Mouse (Mus musculus) ES-Bruce4 (cell line): ENCODE measurements at regions not wholly inside any gene's neighbourhood (a gene's known extent, or its start where the extent isn't known, plus 50 kb on each side); places are given as distances from the start of the nearest gene placed in this dataset.

Experiments used
- H3K27ac ChIP-seq: 2 replicates; pipeline ENCODE4 v1.5.1; 2012; ENCODE audit warnings: low read length, inconsistent platforms; ENCODE audit not compliant: insufficient read depth
- H3K27me3 ChIP-seq: 2 replicates; pipeline ENCODE4 v1.6.1; 2012; ENCODE audit warnings: mild to moderate bottlenecking, low read length, inconsistent platforms; ENCODE audit not compliant: control insufficient read depth, poor library complexity, insufficient read depth, severe bottlenecking
- H3K36me3 ChIP-seq: 2 replicates; pipeline ENCODE4 v1.6.1; 2012; ENCODE audit warnings: inconsistent platforms, mild to moderate bottlenecking, low read length, moderate library complexity; ENCODE audit not compliant: control insufficient read depth, poor library complexity, insufficient read depth, severe bottlenecking
- H3K4me1 ChIP-seq: one replicate; pipeline ENCODE4 v1.8.1; 2011; ENCODE audit warnings: low read length; ENCODE audit not compliant: control insufficient read depth, insufficient read depth
- H3K4me3 ChIP-seq: 2 replicates; pipeline ENCODE4 v1.5.1; 2011; ENCODE audit warnings: low read depth, mild to moderate bottlenecking, low read length
- H3K9ac ChIP-seq: 2 replicates; pipeline ENCODE4 v1.6.1; 2012; ENCODE audit warnings: low read depth, mild to moderate bottlenecking, inconsistent platforms; ENCODE audit not compliant: poor library complexity, severe bottlenecking
- H3K9me3 ChIP-seq: replicated peaks from 2 replicates; pipeline ENCODE4 v1.6.1; 2012; ENCODE audit warnings: mild to moderate bottlenecking, low read length, inconsistent platforms; ENCODE audit not compliant: control insufficient read depth, poor library complexity, insufficient read depth, severe bottlenecking
- CTCF ChIP-seq: IDR thresholded peaks from one replicate; pipeline ENCODE4 v1.8.1; 2011; ENCODE audit warnings: low read depth, low read length
- EP300 ChIP-seq: IDR thresholded peaks from 2 replicates; pipeline ENCODE4 v1.6.1; 2011; ENCODE audit warnings: low read depth, low read length; ENCODE audit not compliant: insufficient read depth
- POLR2A ChIP-seq: IDR thresholded peaks from one replicate; pipeline ENCODE4 v1.8.1; 2011; ENCODE audit warnings: low read length; ENCODE audit not compliant: insufficient read depth

DNA sequence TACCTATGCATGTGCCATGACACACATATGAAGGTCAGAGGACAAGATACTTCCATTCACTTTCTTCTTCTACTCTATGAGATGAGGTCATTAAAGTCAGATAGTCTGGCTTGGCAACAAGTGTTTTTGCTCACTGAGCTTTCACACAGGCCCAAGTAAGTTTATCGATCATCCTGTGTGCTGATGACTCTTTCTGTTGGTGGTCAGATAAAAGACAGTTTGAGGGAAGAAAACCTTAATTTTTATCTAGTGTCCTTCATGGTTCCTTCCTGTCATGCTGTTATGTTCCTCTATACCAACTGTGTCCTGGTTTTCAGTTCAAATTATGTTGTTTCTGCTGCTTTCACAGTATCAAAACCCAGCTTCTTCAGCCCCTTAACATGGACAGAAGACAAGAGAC is 98.8 kb upstream of the Robo2 start:
- H3K27me3 ChIP-seq, result no peaks in the 10 kb centered on the region
- H3K36me3 ChIP-seq, result no peaks in the 10 kb centered on the region
- no peak overlapping the region for H3K4me3 ChIP-seq
- H3K9me3 ChIP-seq, result no peaks in the 10 kb centered on the region
- no peak overlapping the region for H3K27ac ChIP-seq
- TF ChIP-seq POLR2A (no peak), EP300 (no peak), CTCF (no peak)
- no peak overlapping the region for H3K9ac ChIP-seq
- no peaks in the 10 kb centered on the region for H3K4me1 ChIP-seq

DNA sequence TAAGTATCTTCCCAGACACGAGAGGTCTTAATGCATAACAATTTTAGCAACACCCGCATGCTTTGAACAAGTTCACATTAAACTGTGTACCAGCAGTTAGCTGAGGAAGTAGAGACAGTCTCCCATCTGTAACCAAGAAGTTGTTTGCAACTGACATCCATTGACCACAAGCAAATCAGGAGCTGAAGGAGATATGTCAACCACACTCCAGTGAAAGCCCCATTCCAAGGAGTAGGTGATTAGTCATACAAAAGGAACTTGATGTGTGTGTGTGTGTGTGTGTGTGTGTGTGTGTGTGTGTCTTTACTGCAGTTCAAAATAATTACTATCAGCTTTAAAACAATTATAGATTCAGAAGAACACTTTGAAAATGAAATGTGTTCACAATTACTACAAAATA is 97.9 kb upstream of the Robo2 start:
- Histone ChIP-seq H3K9ac (no peak overlapping the region), H3K4me3 (no peak overlapping the region), H3K27me3 (no peaks in the 10 kb centered on the region), H3K4me1 (no peaks in the 10 kb centered on the region), H3K9me3 (no peaks in the 10 kb centered on the region), H3K27ac (no peak overlapping the region), H3K36me3 (no peaks in the 10 kb centered on the region)
- TF ChIP-seq CTCF (no peak), EP300 (no peak), POLR2A (no peak)

DNA sequence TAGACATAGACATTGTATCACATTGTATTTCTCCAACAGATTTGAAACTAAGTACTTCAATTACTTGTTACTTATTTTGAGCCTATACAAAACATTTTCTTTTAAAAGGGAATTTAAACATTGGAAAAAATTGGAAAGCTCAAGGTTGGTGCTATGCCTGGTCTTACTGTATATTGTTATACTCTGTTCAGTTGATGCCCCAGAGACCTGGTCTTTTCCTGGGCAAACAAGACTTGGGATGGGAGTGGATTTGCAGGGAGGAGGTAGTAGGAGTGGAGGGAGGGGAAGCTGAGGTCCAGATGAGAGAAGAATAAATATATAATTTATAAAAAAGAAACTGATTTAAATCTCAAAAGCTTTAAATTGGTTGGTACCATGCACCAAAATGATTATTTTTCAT is 95.1 kb upstream of the Robo2 start:
- Histone ChIP-seq H3K27me3 (no peaks in the 10 kb centered on the region), H3K4me1 (no peaks in the 10 kb centered on the region), H3K36me3 (no peaks in the 10 kb centered on the region), H3K9me3 (no peaks in the 10 kb centered on the region), H3K9ac (no peak overlapping the region), H3K27ac (no peak overlapping the region), H3K4me3 (no peak overlapping the region)
- no peak for TF ChIP-seq EP300
- no peak for TF ChIP-seq CTCF
- TF ChIP-seq POLR2A, result no peak

DNA sequence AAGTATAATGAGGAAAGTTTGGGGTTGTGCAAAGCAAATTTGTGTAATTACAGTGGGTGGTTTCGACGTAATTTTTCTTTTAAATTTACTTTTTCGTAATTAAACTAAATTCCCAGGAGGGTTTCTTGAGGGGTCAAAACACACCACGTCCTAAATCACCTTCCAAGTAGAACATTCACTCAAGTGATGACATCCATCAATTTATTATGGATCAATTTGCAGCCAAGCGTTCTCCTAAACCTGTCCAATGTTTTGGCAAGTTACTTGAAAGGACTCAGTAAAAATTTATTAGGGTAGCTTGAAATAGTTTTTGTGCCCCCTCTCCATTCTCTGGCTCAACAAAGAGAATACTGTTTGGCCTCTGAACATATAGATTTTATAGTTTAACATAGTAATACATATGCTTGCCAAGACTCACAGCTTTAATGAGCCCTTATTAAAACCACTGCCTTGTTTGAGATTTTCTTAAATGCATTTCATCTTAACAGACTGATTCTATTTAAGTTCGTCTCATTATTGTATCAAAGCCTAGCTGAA is 94.6 kb upstream of the Robo2 start:
- Histone ChIP-seq H3K27me3 (no peaks in the 10 kb centered on the region), H3K4me3 (no peak overlapping the region)
- no peak for TF ChIP-seq EP300
- TF ChIP-seq POLR2A, result no peak
- TF ChIP-seq CTCF, result no peak

DNA sequence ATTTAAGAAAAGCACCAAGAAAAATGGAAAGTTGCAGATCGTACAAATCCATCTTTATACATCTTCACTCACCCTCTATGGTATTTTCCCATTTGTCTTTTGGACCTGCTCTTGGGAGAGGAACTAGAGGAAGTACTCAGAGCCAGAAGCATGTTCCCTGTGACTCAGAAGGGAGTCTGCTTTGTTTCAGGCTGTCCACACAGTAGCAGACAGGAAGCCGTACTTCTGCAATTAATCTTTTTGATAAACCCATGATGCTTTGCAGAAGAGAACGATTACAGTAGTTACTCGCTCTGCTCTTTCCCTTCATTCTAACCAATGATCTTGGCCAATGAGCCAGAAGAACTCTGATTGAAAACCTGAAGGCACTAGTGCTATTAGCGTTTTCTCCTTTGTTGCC is 92.8 kb upstream of the Robo2 start:
- no peaks in the 10 kb centered on the region for H3K4me1 ChIP-seq
- TF ChIP-seq POLR2A (no peak), CTCF (no peak), EP300 (no peak)
- no peak overlapping the region for H3K4me3 ChIP-seq
- no peaks in the 10 kb centered on the region for H3K9me3 ChIP-seq
- H3K27me3 ChIP-seq, result no peaks in the 10 kb centered on the region
- no peak overlapping the region for H3K27ac ChIP-seq
- no peak overlapping the region for H3K9ac ChIP-seq
- H3K36me3 ChIP-seq, result no peaks in the 10 kb centered on the region

More for the DNA sequence above, 94.6 kb upstream of the Robo2 start:
- H3K27ac ChIP-seq, result no peak overlapping the region
- no peaks in the 10 kb centered on the region for H3K36me3 ChIP-seq
- H3K9ac ChIP-seq, result no peak overlapping the region
- no peaks in the 10 kb centered on the region for H3K9me3 ChIP-seq
- H3K4me1 ChIP-seq, result no peaks in the 10 kb centered on the region

DNA sequence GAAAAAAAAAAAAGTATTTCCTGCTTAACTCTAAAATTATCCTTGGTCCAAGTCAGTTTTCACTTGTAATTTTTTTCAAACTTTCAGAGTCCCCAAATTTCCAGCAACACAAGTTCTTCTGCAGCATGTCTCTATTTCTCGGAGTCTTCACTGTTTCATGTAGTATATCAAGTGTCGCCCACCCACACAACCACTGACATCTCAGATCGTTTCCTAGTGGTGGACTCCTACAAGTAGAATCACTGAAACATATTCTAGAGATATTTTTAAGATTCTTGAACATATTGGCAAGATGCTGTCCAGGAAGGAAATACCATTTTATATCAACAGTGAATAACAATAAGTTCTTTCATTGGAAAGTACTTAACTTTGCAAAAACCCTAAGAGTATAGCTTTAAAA is 89.1 kb upstream of the Robo2 start:
- Histone ChIP-seq H3K27ac (no peak overlapping the region), H3K9ac (no peak overlapping the region), H3K9me3 (no peaks in the 10 kb centered on the region), H3K4me1 (no peaks in the 10 kb centered on the region), H3K27me3 (no peaks in the 10 kb centered on the region), H3K4me3 (no peak overlapping the region), H3K36me3 (no peaks in the 10 kb centered on the region)
- no peak for TF ChIP-seq CTCF
- no peak for TF ChIP-seq POLR2A
- TF ChIP-seq EP300, result no peak
